Mouse (Mus musculus) stomach, embryonic 14.5 days (tissue): ENCODE results near the gene Enah. TPM values are rescaled to one million over a fixed set of nuclear protein-coding genes. Genes with fewer than 3 reads are reported as not detected.

Experiments used
- ATAC-seq: fragments of 200-750 bp; cut with Nextera tagmentation; 2 replicates; pipeline ENCODE4 v1.8.0; 2017; ENCODE audit warnings: low read depth, moderate TSS enrichment; ENCODE audit not compliant: insufficient number of reproducible peaks, insufficient read depth, low FRiP score
- H3K27ac ChIP-seq: fragments of 300-500 bp; sonication (generic); 2 replicates; pipeline ENCODE4 v1.5.1; 2014; ENCODE audit warnings: mild to moderate bottlenecking, low read length, moderate library complexity, mixed read lengths
- H3K27me3 ChIP-seq: fragments of 300-500 bp; sonication (generic); 2 replicates; pipeline ENCODE4 v1.6.1; 2014; ENCODE audit warnings: low read length, control low read depth, mixed read lengths; ENCODE audit not compliant: control insufficient read depth, insufficient read depth
- H3K36me3 ChIP-seq: fragments of 300-500 bp; sonication (generic); 2 replicates; pipeline ENCODE4 v1.6.1; 2014; ENCODE audit warnings: mild to moderate bottlenecking, control low read depth, low read length, moderate library complexity, mixed read lengths; ENCODE audit not compliant: control insufficient read depth, insufficient read depth
- H3K4me1 ChIP-seq: fragments of 300-500 bp; sonication (generic); 2 replicates; pipeline ENCODE4 v1.6.1; 2014; ENCODE audit warnings: low read length, control low read depth, mixed read lengths; ENCODE audit not compliant: control insufficient read depth, insufficient read depth
- H3K4me2 ChIP-seq: fragments of 300-500 bp; sonication (generic); replicated peaks from 2 replicates; pipeline ENCODE4 v1.6.1; 2014; ENCODE audit warnings: low read depth, low read length, control low read depth
- H3K4me3 ChIP-seq: fragments of 300-500 bp; sonication (generic); 2 replicates; pipeline ENCODE4 v1.5.1; 2014; ENCODE audit warnings: low read depth, low read length, control low read depth
- H3K9ac ChIP-seq: fragments of 300-500 bp; sonication (generic); replicated peaks from 2 replicates; pipeline ENCODE4 v1.6.1; 2014; ENCODE audit warnings: low read depth, mild to moderate bottlenecking, control low read depth, low read length, moderate library complexity, mixed read lengths
- H3K9me3 ChIP-seq: fragments of 300-500 bp; sonication (generic); 2 replicates; pipeline ENCODE4 v1.6.1; 2016; ENCODE audit warnings: low read depth, low read length, control low read depth; ENCODE audit not compliant: control insufficient read depth
- WGBS: fragments of 180-500 bp; shearing (Covaris S2); extraction: QIAGEN DNeasy Blood & Tissue Kit; methylation state at CpG from one replicate; pipeline ENCODE4 v1.1.7; 2014; 5-methylcytosine and 5-hydroxymethylcytosine counted together
- polyA plus RNA-seq: library from polyadenylated mRNA; unstranded; fragments of >200 nt; fragmentation: Nextera tagmentation; extraction: Ambion mirVana; gene quantifications from 2 replicates; pipeline ENCODE4 v1.2.1, GENCODE M21; 2014

The Enah gene
- polyA plus RNA-seq, 1 experiment from 2014 or later: 39.2 TPM

- no peak for ATAC-seq
- no peaks in the 10 kb centered on the region for H3K9me3 ChIP-seq
- H3K27ac ChIP-seq: no peak overlapping the region
These were observed 12.0 kb upstream of the Enah start for GRCm38 (mm10) chr1:182031757-182032156.

GRCm38 (mm10) chr1:182031066-182031465, 11.3 kb upstream of the Enah start:
- H3K4me1 ChIP-seq: no peaks in the 10 kb centered on the region
- 70% methylated on average over 6 of the region's 6 CpGs for WGBS
- no peaks in the 10 kb centered on the region for H3K27me3 ChIP-seq
- H3K27ac ChIP-seq: no peak overlapping the region
- H3K9me3 ChIP-seq: no peaks in the 10 kb centered on the region
- ATAC-seq: no peak
- H3K4me2 ChIP-seq: no peak overlapping the region
- no peak overlapping the region for H3K4me3 ChIP-seq
- no peak overlapping the region for H3K9ac ChIP-seq
- H3K36me3 ChIP-seq: no peaks in the 10 kb centered on the region

More at GRCm38 (mm10) chr1:182031757-182032156, 12.0 kb upstream of the Enah start:
- Histone ChIP-seq H3K36me3 (no peaks in the 10 kb centered on the region), H3K4me1 (no peaks in the 10 kb centered on the region), H3K27me3 (no peaks in the 10 kb centered on the region), H3K9ac (no peak overlapping the region), H3K4me3 (no peak overlapping the region), H3K4me2 (no peak overlapping the region)

GRCm38 (mm10) chr1:182029989-182030649, 10.3 kb upstream of the Enah start:
- no peak overlapping the region for H3K4me2 ChIP-seq
- no peaks in the 10 kb centered on the region for H3K36me3 ChIP-seq
- H3K27ac ChIP-seq: no peak overlapping the region
- H3K9ac ChIP-seq: no peak overlapping the region
- no peak overlapping the region for H3K4me3 ChIP-seq
- H3K9me3 ChIP-seq: no peaks in the 10 kb centered on the region
- no peaks in the 10 kb centered on the region for H3K4me1 ChIP-seq
- no peak for ATAC-seq
- 64% methylated on average over 5 of the region's 5 CpGs for WGBS
- H3K27me3 ChIP-seq: no peaks in the 10 kb centered on the region

GRCm38 (mm10) chr1:182028231-182029210, 8.7 kb upstream of the Enah start:
- Histone ChIP-seq H3K36me3 (no peaks in the 10 kb centered on the region), H3K27ac (no peak overlapping the region), H3K4me1 (no peaks in the 10 kb centered on the region), H3K4me2 (no peak overlapping the region), H3K9me3 (no peaks in the 10 kb centered on the region), H3K27me3 (no peaks in the 10 kb centered on the region), H3K4me3 (no peak overlapping the region), H3K9ac (no peak overlapping the region)
- no peak for ATAC-seq
- WGBS: 78% methylated on average over 25 of the region's 25 CpGs

GRCm38 (mm10) chr1:182027426-182027979, 7.7 kb upstream of the Enah start:
- Histone ChIP-seq H3K27ac (no peak overlapping the region), H3K4me3 (no peak overlapping the region), H3K27me3 (no peaks in the 10 kb centered on the region), H3K9me3 (no peaks in the 10 kb centered on the region), H3K9ac (no peak overlapping the region), H3K4me1 (no peaks in the 10 kb centered on the region), H3K4me2 (no peak overlapping the region), H3K36me3 (no peaks in the 10 kb centered on the region)
- no peak for ATAC-seq
- WGBS: 79% methylated on average over 9 of the region's 9 CpGs

DNA sequence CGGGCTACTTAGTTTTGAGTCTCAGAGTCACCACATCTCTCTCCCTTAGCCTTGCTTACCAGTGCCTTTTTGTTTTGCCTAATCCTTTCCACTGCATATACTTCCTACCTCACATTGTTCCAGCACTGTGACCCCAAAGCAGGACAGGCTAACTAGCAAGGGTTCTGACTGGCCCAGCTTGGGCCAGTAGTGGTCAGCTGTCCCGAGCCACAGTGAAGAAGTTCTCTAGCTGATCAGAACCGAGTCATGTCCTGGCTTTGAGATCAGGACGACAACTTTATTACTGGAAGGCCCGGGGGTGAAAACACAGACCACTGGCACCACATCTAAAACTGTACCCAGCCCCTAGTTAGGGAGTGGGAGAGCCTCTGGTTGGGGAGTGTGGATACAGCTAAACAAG, 7.0 kb upstream of the Enah start:
- no peak overlapping the region for H3K9ac ChIP-seq
- H3K9me3 ChIP-seq: no peaks in the 10 kb centered on the region
- no peak overlapping the region for H3K4me3 ChIP-seq
- H3K36me3 ChIP-seq: no peaks in the 10 kb centered on the region
- ATAC-seq: no peak
- peak overlapping the region; percentile 24; the same call in 1 of the 2 replicates for H3K27ac ChIP-seq
- no peaks in the 10 kb centered on the region for H3K4me1 ChIP-seq
- H3K4me2 ChIP-seq: no peak overlapping the region
- WGBS: 84% methylated on average over 5 of the region's 5 CpGs
- no peaks in the 10 kb centered on the region for H3K27me3 ChIP-seq

- no peak for ATAC-seq
- Histone ChIP-seq H3K36me3 (no peaks in the 10 kb centered on the region), H3K9me3 (no peaks in the 10 kb centered on the region), H3K9ac (no peak overlapping the region), H3K4me2 (no peak overlapping the region), H3K4me3 (no peak overlapping the region), H3K27me3 (no peaks in the 10 kb centered on the region), H3K27ac (peak overlapping the region; percentile 29; the same call in 1 of the 2 replicates), H3K4me1 (no peaks in the 10 kb centered on the region)
- WGBS: 51% methylated on average over 7 of the region's 7 CpGs
These were observed 6.3 kb upstream of the Enah start for GRCm38 (mm10) chr1:182026120-182026519.

DNA sequence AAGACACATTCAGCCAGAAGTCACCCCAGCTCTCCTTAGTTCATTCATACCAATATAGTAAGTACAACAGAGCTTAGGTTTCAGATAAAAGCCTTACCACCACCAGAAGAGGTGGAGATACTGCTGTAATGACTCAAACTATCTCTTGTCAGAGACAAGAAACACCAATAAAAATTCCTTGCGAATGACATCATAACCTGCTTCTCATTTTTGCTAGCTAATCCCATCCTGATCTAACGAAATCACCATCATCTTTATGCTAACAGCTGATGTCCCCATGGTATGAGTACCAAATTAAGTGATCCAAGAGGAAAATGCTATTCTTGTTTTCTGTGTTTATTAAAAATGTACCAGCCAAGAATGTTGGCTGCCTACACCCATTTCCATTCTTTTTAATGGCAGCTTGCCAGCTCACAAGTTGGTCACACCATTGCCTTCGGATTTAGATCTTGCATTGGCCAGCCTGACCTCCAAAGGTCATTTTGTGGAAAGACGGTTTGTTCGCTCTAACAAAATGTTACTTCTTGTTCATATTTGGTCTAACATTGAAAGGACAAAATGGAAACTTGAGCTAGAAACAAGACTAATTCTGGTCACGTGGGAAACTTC, 2.0 kb upstream of the Enah start:
- Histone ChIP-seq H3K36me3 (no peaks in the 10 kb centered on the region), H3K9me3 (no peaks in the 10 kb centered on the region), H3K4me1 (no peaks in the 10 kb centered on the region), H3K9ac (no peak overlapping the region), H3K27me3 (no peaks in the 10 kb centered on the region), H3K4me2 (no peak overlapping the region), H3K4me3 (no peak overlapping the region), H3K27ac (no peak overlapping the region)
- 84% methylated on average over 6 of the region's 6 CpGs for WGBS
- no peak for ATAC-seq
